Mouse (Mus musculus) brown adipose tissue, adult 24 weeks (tissue): ENCODE results near the gene Kars. TPM values are rescaled to one million over a fixed set of nuclear protein-coding genes. Genes with fewer than 3 reads are reported as not detected.

Experiments
- H3K27ac ChIP-seq: fragments of 200-500 bp; replicated peaks from 2 replicates; pipeline ENCODE4 v1.5.1; 2012; ENCODE audit warnings: low read depth, mild to moderate bottlenecking, low read length
- H3K4me1 ChIP-seq: fragments of 200-500 bp; 2 replicates; pipeline ENCODE4 v1.6.1; 2012; ENCODE audit warnings: low read length, mixed read lengths; ENCODE audit not compliant: control insufficient read depth, insufficient read depth, insufficient read length
- H3K4me3 ChIP-seq: fragments of 200-500 bp; 2 replicates; pipeline ENCODE4 v1.5.1; 2012; ENCODE audit warnings: low read depth, mild to moderate bottlenecking, low read length, moderate library complexity; ENCODE audit not compliant: insufficient read depth
- polyA plus RNA-seq: library from polyadenylated mRNA; stranded (reverse); fragments of >200 nt; gene quantifications from 2 replicates; pipeline ENCODE4 v1.2.4, GENCODE M21; 2012; ENCODE audit not compliant: missing spikeins, insufficient read depth, insufficient read length

The Kars gene
- polyA plus RNA-seq, 1 experiment = 65.6 TPM

DNA sequence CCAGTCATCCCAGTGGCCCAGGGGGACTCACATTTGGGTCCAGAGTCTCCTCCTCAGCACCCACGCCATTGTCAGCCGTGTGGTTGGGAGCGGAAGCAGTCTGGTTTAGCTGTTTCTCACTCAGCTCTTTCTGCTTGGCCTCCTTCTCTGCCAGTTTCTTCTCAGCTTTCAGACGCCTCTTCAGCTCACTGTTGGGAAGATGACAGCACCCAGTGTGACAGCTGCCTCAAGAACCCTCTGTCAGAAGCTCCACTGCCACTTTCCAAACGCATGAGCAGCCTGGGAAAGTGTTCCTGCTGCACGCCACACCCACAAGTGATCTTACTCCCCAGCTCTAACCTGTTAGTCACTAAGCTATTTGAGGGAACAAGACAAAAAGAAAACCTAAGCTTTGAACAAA is 5.5 kb downstream of the Kars start:
- H3K4me1 ChIP-seq = peaks cover 3% of the 10 kb centered on the region
- no peak overlapping the region for H3K4me3 ChIP-seq
- no peak overlapping the region for H3K27ac ChIP-seq

DNA sequence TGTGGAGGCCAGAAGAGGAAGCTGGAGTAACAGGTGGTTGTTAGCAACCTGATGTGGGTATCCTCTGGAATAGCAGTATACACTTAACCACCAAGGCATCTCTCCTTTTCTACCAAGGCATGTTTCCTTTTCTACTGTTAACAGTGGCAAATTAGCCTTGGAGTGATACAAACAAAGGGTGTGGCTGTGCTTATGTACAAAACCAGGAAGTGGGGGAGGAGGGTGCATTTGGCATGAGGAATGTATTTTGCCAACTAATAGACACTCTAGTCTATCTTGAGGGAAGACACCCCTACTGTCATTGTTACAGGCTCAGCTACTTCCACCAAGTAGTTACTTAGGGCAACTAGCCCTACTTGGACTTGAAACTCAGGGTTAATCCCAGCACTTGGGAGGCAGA is 6.4 kb downstream of the Kars start:
- Histone ChIP-seq H3K27ac (no peak overlapping the region), H3K4me3 (no peak overlapping the region), H3K4me1 (no peaks in the 10 kb centered on the region)

DNA sequence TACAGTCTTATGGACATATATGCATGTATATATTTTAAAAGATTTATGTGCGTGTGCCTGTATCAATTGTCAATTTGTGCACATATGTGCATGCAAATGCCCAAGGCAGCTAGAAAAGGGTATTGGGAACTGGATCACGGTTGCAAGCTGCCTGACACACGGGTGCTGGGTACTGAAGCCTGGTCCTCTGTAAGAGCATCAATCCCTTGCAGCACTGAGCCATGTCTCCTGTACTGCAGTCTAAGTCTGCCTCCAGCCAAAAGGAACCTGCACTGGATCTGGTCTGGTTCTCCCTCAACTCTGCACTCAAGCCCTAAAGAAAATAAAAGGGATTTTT is 18.5 kb downstream of the Kars start:
- Histone ChIP-seq H3K4me1 (no peaks in the 10 kb centered on the region), H3K4me3 (no peak overlapping the region), H3K27ac (no peak overlapping the region)

DNA sequence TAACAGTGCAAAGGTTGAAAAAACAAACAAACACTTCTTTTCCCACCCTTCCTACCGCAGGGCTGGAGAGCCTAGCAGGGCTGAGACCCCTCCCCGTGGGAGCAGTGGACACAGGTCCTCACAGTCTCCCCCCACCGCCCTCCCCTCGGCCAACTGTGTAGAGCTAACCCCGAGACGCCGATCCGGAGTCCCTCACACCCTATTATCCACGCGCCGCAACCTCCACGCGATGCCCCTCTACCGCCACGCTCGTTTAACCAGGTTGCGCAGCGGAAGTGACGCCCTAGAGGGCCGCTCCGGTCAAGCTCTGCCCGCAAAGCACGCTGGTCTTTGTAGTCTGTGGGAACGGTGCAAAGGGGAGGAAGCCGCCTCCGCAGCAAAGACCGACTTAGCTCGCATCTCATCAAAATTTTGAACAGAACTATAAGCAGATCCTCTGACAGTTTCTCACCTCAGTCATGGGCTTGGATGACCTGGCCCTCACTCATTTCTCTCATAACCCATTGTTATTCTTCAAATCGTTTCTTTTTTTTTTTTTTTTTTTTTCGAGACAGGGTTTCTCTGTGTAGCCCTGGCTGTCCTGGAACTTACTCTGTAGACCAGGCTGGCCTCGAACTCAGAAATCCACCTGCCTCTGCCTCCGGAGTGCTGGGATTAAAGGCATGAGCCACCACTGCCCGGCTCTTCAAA is 19.0 kb downstream of the Kars start, which contains the start of gene Adat1:
Gene Adat1, minus strand, starts transcription at position 290 of the 690 bp plus-strand sequence.
- peak within 1 kb of the TSS; percentile 88 for H3K4me3 ChIP-seq
- no peak within 1 kb of the TSS for H3K27ac ChIP-seq
- no peaks in the 10 kb centered on the region for H3K4me1 ChIP-seq

DNA sequence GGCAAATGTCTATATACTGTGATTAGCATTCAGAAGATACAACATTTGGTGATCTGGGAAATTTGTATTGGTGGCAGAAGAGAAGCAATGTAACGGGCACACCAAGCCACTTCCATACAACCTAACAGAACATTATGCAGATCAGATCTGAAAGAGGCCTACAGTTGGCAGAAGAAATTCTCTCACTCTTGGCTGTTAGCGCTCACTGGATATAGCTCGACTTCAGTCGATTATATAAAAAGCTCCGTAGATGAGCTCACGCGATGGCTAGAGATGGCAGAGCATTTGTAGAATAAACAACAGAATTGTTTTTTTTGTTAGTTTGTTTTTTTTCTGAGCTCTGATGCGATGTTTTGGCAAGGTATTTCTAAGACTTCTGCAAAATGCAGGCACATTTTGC is 19.8 kb downstream of the Kars start:
- Histone ChIP-seq H3K4me1 (no peaks in the 10 kb centered on the region), H3K4me3 (peak overlapping the region; percentile 88; the same call in 1 of the 2 replicates), H3K27ac (no peak overlapping the region)

DNA sequence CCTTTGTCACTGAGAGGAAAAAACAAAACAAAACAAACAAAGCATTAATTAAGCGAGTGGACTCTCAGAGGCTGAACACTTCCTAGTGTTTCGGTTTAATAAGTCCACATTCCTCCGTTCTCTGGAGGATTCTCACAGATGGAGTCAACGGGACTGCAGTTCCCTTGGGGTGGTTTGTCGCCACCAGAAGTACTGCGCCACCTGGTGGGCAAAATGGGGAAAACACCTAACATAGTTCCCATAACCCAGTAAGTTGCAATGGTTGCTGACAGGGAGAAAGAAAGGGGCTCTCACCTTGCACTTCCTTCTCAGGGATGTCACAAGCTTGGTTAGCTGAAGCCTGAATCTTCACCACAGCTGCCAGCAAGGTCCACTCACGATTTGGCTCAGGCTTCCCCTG is 21.2 kb downstream of the Kars start:
- Histone ChIP-seq H3K4me3 (peak overlapping the region; percentile 26; the same call in 1 of the 2 replicates), H3K4me1 (no peaks in the 10 kb centered on the region), H3K27ac (no peak overlapping the region; the same call in 1 of the 2 replicates)

DNA sequence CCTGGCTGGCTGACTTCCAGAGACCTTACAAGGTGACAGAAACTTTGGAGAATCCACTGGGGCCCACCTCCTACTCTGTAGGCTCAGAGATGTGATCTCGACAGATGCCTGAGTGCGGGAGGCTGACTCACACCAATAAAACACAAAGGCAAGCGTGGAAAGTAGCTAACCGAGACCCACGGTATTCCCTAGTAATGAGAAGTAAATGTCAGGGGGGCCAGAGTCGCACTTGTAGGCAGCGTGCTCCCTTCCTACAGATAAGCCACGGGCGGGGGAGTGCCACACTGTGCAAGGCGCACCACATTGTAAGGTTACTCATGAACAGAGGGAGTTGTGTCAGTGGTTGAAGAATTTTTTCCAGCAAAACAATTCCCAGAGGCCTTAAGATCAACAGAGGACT is 26.6 kb downstream of the Kars start:
- H3K4me1 ChIP-seq = no peaks in the 10 kb centered on the region
- no peak overlapping the region; the same call in 1 of the 2 replicates for H3K27ac ChIP-seq
- H3K4me3 ChIP-seq = no peak overlapping the region

DNA sequence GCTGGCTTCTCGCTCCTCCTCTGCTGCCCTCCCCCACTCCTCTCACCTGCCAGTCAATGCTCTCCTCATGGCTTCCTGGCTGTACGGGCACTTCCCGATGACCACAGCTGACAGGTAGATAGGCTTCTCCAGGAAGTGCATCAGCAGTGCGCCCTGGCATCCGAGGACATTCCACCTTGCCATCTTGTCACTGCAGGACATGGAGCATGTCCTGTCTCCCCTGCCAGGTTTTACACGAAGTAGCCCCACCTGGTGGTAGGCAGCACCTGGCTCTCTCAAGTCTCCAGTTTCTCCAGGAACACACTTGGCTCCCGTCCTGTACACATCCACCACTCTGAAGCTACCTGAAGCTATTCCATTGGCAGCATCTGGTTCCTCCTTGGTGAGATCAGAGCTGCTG is 29.0 kb downstream of the Kars start:
- no peak overlapping the region for H3K27ac ChIP-seq
- H3K4me1 ChIP-seq = no peaks in the 10 kb centered on the region
- H3K4me3 ChIP-seq = no peak overlapping the region

DNA sequence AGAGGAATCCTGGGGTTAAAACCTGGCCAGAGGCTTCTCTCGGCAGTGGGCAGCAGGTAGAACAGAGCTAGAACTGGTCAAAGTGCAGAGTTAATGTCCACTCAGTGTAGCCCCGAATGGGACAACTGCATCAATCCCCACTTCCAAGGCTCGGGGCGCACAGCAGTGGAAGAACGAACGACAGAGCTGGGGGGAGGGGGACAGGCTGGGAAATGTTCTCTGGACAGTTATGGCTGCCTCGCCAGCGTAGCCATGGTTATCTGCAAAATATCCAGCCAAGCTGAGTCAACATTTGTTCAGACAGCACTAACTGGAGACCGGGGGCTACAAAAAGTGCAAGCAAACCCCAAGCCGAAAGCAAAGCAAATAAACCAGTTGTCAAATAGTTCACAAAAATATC is 33.0 kb downstream of the Kars start:
- no peak overlapping the region for H3K4me3 ChIP-seq
- H3K27ac ChIP-seq = no peak overlapping the region
- no peaks in the 10 kb centered on the region for H3K4me1 ChIP-seq

DNA sequence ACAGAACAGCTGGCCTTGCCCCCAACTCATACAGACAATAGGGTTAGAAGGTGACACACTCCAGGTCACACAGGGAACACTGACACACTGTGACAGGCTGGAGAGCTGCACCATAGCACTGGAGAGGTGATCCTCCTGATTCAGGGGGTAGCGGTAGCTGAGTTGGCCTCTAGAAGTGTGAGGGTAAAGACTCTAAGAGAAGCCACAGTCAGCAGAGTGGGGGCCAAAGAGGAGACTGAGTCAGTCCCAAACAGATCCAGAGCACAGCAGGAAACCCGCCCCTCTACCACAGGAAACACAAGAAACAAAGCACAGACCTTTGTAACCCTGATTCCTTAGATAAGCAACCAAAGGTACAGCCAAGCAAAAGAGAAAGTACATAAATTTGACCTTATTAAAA is 34.8 kb downstream of the Kars start:
- Histone ChIP-seq H3K4me1 (no peaks in the 10 kb centered on the region), H3K27ac (no peak overlapping the region; the same call in 1 of the 2 replicates), H3K4me3 (no peak overlapping the region)

DNA sequence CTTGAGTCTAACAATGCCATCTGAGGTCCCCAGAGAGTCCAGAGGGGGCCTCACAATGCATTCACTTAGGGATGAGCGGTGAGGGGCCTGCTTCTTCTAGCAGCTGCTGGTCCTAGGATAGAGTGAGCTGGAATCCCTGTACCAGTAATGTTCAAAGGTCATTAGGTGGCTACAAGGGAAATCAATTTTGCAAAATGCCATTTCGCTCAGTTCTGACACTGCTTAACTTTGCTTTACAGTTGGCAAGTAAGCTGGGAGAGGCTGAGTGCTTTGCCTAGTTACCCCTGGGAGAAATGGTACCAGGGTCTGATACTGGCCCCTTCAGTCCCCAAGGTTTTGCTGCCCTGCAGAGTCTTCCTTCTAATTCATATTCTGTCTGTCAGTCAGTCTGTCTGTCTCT is 35.4 kb downstream of the Kars start:
- no peak overlapping the region for H3K4me3 ChIP-seq
- no peak overlapping the region for H3K27ac ChIP-seq
- no peaks in the 10 kb centered on the region for H3K4me1 ChIP-seq

DNA sequence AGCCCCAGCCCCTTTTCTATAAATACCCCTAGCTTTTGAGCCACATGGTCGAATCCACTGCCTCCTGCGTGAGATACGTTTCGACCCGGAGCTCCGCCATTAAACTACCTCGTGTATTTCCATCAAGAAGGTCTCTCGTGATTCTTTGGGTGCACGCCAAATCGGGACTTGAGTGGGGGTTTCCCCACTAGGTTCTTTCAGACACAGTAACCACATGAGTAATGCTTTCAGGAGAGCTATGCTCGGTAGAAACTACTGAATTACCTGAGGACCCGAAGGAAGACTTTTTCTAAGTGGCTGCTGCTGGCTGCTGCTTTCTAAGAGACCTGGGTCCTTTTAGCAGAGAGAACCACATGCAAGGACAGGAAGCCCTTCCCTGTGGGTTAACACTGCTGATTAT is 37.0 kb downstream of the Kars start:
- H3K27ac ChIP-seq = no peak overlapping the region
- H3K4me1 ChIP-seq = no peaks in the 10 kb centered on the region
- H3K4me3 ChIP-seq = no peak overlapping the region

DNA sequence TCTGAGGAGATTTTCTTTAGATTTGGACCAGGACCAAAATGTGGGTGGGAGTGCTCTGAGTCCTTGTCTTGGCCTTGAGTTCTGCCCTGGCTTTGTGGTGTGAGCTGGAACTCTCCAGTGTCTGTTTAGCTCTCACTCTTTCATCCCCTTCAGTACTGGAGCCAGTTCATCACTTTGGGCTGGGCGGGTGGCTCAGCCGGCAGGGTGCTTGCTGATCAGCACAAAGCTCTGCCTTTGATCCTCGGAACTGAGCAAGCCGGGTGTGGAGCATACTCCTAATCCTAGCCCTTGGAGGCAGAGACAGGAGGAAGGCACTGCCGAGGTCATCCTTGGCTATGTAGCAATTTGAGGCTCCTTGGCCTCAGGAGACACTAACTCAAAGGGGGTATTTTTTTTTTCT is 42.1 kb downstream of the Kars start:
- Histone ChIP-seq H3K4me1 (no peaks in the 10 kb centered on the region), H3K27ac (no peak overlapping the region), H3K4me3 (no peak overlapping the region)

DNA sequence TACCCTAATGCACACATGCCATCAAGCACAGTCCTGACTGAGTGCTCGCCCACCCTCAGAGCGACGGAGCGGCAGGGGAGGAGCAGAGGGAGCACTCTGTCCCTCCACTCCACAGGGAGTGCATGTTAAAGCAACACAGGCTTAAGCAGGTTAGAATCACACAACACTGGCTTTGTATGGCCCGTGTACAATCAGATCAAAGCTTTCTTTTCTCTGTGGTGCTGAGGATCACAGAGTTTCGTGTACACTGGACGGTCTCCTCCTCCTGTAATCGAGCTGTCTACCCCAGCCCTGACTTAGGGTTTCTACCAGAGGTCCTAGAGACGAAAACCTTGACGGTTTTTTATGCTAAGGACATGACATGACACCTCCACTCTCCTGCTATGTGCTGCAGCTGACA is 42.6 kb downstream of the Kars start:
- H3K27ac ChIP-seq = no peak overlapping the region

DNA sequence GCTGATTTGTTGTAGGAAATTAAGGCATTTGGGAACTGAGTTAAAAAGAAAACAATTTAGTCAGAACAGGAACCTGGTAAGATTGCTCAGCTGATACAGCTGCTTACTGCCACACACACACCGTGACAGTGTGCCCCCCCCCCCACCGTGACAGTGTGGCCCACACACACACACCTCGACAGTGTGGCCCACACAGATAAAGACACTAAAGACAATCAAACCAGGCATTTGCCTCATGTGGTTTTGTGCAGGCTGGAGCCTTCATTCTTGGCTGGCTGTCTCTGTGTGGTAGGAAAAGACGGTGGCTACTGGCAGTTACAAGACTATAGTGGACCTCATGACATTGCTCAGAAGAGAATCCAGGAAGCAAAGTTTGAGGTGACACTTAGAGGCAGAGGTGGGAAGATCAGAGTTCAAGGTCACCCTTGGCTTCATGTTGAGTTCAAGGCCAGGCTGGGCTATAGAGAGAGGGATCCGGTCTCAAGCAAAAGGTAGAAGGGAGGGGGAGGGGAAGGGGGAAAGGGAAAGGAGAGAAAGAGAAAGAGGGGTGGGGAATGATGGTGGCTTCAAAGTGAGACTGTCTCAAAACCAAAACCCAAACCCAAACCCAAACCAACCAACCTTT is 43.8 kb downstream of the Kars start:
- H3K4me1 ChIP-seq = no peaks in the 10 kb centered on the region
- H3K4me3 ChIP-seq = no peak overlapping the region
- H3K27ac ChIP-seq = no peak overlapping the region

More for the DNA sequence above, 42.6 kb downstream of the Kars start:
- H3K4me1 ChIP-seq = no peaks in the 10 kb centered on the region
- no peak overlapping the region for H3K4me3 ChIP-seq

DNA sequence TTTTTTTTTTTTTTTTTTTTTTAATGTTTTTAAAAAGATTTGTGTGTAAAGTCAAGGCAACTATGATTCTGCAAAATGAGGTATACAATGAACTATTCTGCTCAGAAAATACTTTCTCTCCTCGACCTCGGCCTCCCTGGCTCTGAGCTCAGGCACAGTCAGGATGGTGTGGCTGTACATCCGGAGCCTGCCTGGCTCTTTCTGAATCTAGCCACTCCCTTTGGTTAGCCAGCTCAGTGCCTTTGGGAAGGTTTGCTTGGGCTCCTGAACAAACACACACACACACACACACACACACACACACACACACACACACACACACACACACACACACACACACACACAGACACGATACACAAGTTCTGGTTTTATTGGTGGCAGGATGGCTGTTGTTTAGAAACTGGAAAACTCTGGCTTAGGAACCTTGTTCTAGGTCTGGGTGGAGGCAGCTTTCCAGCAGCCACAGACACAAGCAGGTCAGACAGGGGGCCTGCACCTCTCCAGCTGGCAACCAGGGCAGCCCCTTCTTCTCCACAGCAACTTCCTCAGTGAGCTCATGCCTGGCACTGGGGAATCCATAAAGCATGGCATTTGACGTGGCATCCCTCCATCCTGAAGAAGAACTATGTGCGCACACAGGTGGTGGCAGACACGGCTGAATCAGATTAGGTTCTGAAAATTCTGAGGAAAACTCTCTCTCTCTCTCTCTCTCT is 46.1 kb downstream of the Kars start:
- Histone ChIP-seq H3K4me3 (no peak overlapping the region), H3K27ac (no peak overlapping the region), H3K4me1 (no peaks in the 10 kb centered on the region)
